Mouse (Mus musculus) hindbrain, embryonic 10.5 days (tissue): ENCODE results near the gene Clmp. TPM values are rescaled to one million over a fixed set of nuclear protein-coding genes. Genes with fewer than 3 reads are reported as not detected.
A peak's percentile ranks its signal among the peaks of the same experiment; 100 is the strongest.
"Not testable (repeated sequence)": the region's sequence is repeated elsewhere in the genome, so short reads cannot be mapped to it uniquely, and the experiment has no call there.

Experiments
- DNase-seq: peaks from one replicate; pipeline ENCODE4 v3.0.0-alpha.2; 2017; ENCODE audit warnings: low spot score
- H3K27ac ChIP-seq: fragments of 300-500 bp; sonication (generic); 2 replicates; pipeline ENCODE4 v1.5.1; 2016; ENCODE audit warnings: mild to moderate bottlenecking, moderate library complexity
- H3K27me3 ChIP-seq: fragments of 300-500 bp; sonication (generic); 2 replicates; pipeline ENCODE4 v1.6.1; 2016; ENCODE audit warnings: mild to moderate bottlenecking; ENCODE audit not compliant: poor library complexity, insufficient read depth, severe bottlenecking
- H3K36me3 ChIP-seq: fragments of 300-500 bp; sonication (generic); 2 replicates; pipeline ENCODE4 v1.6.1; 2016; ENCODE audit warnings: mild to moderate bottlenecking, moderate library complexity
- H3K4me1 ChIP-seq: fragments of 300-500 bp; sonication (generic); replicated peaks from 2 replicates; pipeline ENCODE4 v1.6.1; 2016; ENCODE audit warnings: mild to moderate bottlenecking
- H3K4me3 ChIP-seq: fragments of 300-500 bp; sonication (generic); 2 replicates; pipeline ENCODE4 v1.5.1; 2016; ENCODE audit warnings: mild to moderate bottlenecking, moderate library complexity
- H3K9me3 ChIP-seq: fragments of 300-500 bp; sonication (generic); 2 replicates; pipeline ENCODE4 v1.6.1; 2016; ENCODE audit warnings: mild to moderate bottlenecking, moderate library complexity
- WGBS: fragments of 180-500 bp; shearing (Covaris S2); methylation state at CpG from one replicate; pipeline ENCODE4 v1.1.7; 2016; 5-methylcytosine and 5-hydroxymethylcytosine counted together
- polyA plus RNA-seq: library from polyadenylated mRNA; unstranded; fragments of >200 nt; fragmentation: Nextera tagmentation; extraction: Ambion mirVana; gene quantifications from 2 replicates; pipeline ENCODE4 v1.2.1, GENCODE M21; 2016

The Clmp gene
- polyA plus RNA-seq, 1 experiment from 2014 or later: 37.0 TPM

GRCm38 (mm10) chr9:40802533-40802875, 116.7 kb downstream of the Clmp start:
- H3K36me3 ChIP-seq: peaks cover 57% of the 10 kb centered on the region
- not testable (repeated sequence) for H3K9me3 ChIP-seq, DNase-seq, H3K27me3 ChIP-seq, H3K27ac ChIP-seq
- 5% methylated on average over 8 of the region's 8 CpGs for WGBS
- peak overlapping the region; percentile 99 for H3K4me3 ChIP-seq
- H3K4me1 ChIP-seq: peaks cover 53% of the 10 kb centered on the region

DNA sequence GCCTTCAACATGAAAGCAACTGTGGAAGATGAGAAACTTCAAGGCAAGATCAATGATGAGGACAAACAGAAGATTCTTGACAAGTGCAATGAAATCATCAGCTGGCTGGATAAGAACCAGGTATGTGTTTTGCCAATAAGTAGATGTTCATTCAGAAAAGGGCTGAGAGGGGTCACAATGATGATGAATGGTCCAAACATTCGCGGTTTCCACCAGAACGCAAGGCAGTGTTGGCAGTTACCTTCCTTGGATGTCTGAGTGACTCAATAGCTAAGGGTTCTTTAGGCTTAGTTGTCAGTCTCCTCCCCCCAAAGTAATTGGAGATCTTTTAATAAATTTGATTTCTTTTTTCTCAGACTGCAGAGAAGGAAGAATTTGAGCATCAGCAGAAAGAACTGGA, 118.8 kb downstream of the Clmp start:
- Histone ChIP-seq H3K4me1 (peaks cover 59% of the 10 kb centered on the region), H3K36me3 (peaks cover 61% of the 10 kb centered on the region), H3K4me3 (peak overlapping the region; percentile 27; the same call in 1 of the 2 replicates)
- H3K27ac ChIP-seq, DNase-seq, H3K9me3 ChIP-seq, H3K27me3 ChIP-seq: not testable (repeated sequence)
- WGBS: 73% methylated on average over 3 of the region's 3 CpGs

DNA sequence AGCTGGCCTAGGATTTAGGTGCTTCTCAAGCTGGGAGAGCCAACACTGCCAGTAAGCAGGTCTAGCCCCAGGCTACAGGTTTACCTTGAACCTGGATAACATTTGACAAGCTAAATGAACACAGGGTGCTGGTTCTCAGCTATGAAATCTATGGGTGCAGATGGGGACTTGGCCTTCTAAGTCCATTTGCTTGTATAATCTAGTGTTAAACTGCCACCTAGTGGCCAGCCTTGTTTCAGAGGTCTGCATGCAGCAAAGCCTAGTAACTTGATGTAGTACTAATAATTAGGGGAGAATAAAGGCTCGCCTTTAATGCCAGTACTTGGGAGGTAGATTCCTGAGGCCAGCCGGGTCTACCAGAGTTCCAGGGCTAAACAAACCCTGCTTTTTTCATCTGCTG, 119.5 kb downstream of the Clmp start:
- DNase-seq: peak; percentile 68
- WGBS: 30% methylated on average over 2 of the region's 2 CpGs
- Histone ChIP-seq H3K4me1 (peaks cover 56% of the 10 kb centered on the region), H3K4me3 (peak overlapping the region; percentile 27), H3K27ac (no peak overlapping the region), H3K9me3 (no peaks in the 10 kb centered on the region), H3K27me3 (no peaks in the 10 kb centered on the region), H3K36me3 (peaks cover 61% of the 10 kb centered on the region)

DNA sequence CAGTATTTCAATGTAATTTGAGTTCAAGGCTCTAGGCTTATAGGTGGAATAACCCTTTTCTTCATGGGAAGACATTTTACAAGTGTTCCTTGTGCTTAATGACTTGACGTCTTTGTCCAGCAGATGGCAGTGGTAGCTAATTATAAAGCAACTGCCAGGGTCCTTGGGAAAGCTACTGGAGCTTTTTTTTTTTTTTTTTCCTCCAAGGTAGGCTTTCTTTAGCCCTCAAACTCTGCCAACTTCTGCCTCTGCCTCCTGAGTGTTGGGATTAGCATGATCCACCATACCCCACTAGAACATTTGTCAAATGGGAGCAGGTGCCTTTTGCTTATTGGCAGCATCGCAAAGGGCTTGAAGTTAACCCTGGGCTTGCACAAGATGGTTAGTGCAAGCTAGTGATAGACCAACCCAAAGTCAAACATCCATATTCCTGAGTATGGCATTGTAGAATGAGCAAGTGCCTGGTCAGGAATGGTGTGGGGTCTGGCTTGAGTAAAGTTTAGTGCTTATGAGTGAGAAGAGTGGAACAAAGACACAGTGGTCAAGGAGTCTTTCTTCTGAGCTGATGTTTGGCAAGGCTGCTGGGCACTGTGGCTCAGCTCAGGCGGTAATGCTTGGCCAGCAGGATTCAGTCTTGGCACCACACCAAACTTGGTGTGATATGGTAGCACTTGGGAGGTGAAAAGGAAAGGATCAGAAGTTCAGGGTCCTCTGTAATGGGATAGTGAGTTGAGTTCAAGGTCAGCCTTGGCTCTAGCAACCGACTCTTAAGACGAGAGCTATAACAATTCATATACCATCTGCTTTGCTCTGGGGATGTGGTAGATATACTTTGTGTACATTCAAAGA, 120.9 kb downstream of the Clmp start:
- Histone ChIP-seq H3K36me3 (peaks cover 58% of the 10 kb centered on the region), H3K27ac (no peak overlapping the region), H3K9me3 (no peaks in the 10 kb centered on the region), H3K4me1 (peaks cover 52% of the 10 kb centered on the region), H3K27me3 (no peaks in the 10 kb centered on the region), H3K4me3 (no peak overlapping the region)
- peak; percentile 40 for DNase-seq
- whole genome bisulfite sequencing: 34% methylated on average over 5 of the region's 5 CpGs

GRCm38 (mm10) chr9:40807289-40807920, 121.6 kb downstream of the Clmp start:
- H3K27me3 ChIP-seq: no peaks in the 10 kb centered on the region
- no peak overlapping the region for H3K4me3 ChIP-seq
- peak; percentile 10 for DNase-seq
- 32% methylated on average over 11 of the region's 11 CpGs for WGBS
- peak overlapping the region; percentile 71; the same call in 1 of the 2 replicates for H3K27ac ChIP-seq
- H3K36me3 ChIP-seq: peaks cover 50% of the 10 kb centered on the region
- peaks cover 52% of the 10 kb centered on the region for H3K4me1 ChIP-seq
- H3K9me3 ChIP-seq: no peaks in the 10 kb centered on the region

GRCm38 (mm10) chr9:40808061-40808906, 122.5 kb downstream of the Clmp start:
- DNase-seq: peak; percentile 40
- Histone ChIP-seq H3K9me3 (no peaks in the 10 kb centered on the region), H3K4me1 (peaks cover 52% of the 10 kb centered on the region), H3K27me3 (no peaks in the 10 kb centered on the region), H3K27ac (peak overlapping the region; percentile 71), H3K36me3 (peaks cover 48% of the 10 kb centered on the region), H3K4me3 (no peak overlapping the region)
- WGBS: 28% methylated on average over 16 of the region's 16 CpGs

DNA sequence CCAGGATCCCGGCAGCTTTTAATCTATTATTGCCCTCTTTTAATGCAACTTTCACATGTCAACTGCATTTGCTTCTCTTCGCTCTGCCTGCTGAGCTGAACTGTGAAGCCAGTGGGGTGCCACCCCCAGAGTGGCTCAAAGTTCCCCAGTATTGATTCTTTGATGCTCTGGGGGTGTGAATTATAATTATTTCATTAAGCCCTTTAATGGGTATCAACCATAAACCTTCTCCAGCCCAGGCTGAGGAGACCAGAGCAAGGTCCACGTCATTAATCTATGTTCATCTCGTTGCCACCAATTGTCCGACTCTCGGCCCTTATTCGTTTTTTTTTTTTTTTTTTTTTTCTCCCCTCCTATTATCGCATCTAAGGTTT, 123.1 kb downstream of the Clmp start:
- Histone ChIP-seq H3K27me3 (no peaks in the 10 kb centered on the region), H3K4me1 (peaks cover 46% of the 10 kb centered on the region), H3K36me3 (peaks cover 46% of the 10 kb centered on the region), H3K4me3 (no peak overlapping the region), H3K27ac (peak overlapping the region; percentile 71; the same call in 1 of the 2 replicates), H3K9me3 (no peaks in the 10 kb centered on the region)
- WGBS: 45% methylated on average over 8 of the region's 8 CpGs
- DNase-seq: no peak

DNA sequence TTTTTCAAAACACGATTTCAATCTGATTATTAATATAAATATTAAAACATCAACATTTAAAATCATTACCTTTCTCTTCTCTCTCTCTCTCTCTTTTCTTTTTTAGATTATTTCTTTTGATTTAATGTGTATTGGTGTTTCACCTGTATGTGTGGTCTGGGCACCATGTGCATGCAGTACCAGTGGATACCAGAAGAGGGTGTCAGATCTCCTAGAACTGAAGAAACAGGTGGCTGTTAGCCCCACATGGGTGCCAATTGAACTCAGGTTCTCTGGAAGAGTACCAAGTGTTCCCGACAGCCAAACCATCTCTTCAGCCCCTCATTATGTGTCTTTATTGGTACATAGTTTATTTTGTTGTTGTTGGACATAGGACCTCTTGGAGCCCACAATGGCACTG, 126.1 kb downstream of the Clmp start:
- H3K9me3 ChIP-seq: no peaks in the 10 kb centered on the region
- WGBS: 52% methylated on average over 2 of the region's 2 CpGs
- H3K36me3 ChIP-seq: peaks cover 16% of the 10 kb centered on the region
- no peak overlapping the region for H3K27ac ChIP-seq
- no peaks in the 10 kb centered on the region for H3K27me3 ChIP-seq
- DNase-seq: no peak
- H3K4me1 ChIP-seq: peaks cover 28% of the 10 kb centered on the region
- H3K4me3 ChIP-seq: no peak overlapping the region

- H3K27me3 ChIP-seq: no peaks in the 10 kb centered on the region
- WGBS: 86% methylated on average over 7 of the region's 7 CpGs
- H3K4me1 ChIP-seq: peaks cover 6% of the 10 kb centered on the region
- DNase-seq: no peak
- H3K9me3 ChIP-seq: no peaks in the 10 kb centered on the region
- no peak overlapping the region for H3K27ac ChIP-seq
- H3K4me3 ChIP-seq: no peak overlapping the region
- peaks cover 7% of the 10 kb centered on the region; the same call in 1 of the 2 replicates for H3K36me3 ChIP-seq
Measured at GRCm38 (mm10) chr9:40814060-40814459, 128.3 kb downstream of the Clmp start.

DNA sequence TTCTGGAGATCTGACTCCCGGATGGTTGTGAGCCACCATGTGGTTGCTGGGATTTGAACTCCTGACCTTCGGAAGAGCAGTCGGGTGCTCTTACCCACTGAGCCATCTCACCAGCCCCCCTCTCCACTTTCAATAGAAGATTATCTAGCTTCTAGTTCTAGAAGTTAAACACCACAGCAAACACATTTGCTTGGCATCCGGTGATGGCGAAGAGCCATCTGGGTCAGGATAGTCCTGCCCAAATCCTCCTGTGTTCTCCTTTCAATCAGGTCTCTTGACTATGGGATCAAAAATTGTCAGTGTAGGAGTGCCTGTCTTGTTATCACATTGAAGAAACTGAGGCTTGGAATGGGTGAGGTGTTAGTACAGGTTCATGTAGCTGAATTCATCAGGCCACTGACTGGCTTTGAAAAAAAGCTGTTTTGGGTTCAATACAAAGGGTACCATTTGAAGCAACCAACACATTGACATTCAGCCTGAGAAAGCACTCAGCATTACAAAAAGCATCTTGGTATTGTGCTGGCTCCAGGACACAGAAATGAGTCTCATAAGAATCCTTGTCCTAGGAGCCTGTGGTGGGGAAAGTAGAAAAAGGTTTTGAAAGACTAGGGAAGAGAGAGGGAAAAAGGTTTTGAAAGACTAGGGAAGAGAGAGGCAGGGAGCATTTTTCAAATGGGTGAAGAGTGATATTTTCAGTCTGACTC, 131.7 kb downstream of the Clmp start:
- Histone ChIP-seq H3K27me3 (peaks cover 5% of the 10 kb centered on the region; the same call in 1 of the 2 replicates), H3K4me1 (peaks cover 14% of the 10 kb centered on the region), H3K4me3 (no peak overlapping the region), H3K27ac (no peak overlapping the region), H3K36me3 (peaks cover 7% of the 10 kb centered on the region; the same call in 1 of the 2 replicates), H3K9me3 (no peaks in the 10 kb centered on the region)
- WGBS: 88% methylated on average over 5 of the region's 5 CpGs
- DNase-seq: no peak

GRCm38 (mm10) chr9:40825601-40826000, 139.8 kb downstream of the Clmp start:
- no peak for DNase-seq
- Histone ChIP-seq H3K27me3 (peaks cover 13% of the 10 kb centered on the region; the same call in 1 of the 2 replicates), H3K4me1 (peaks cover 17% of the 10 kb centered on the region), H3K27ac (no peak overlapping the region), H3K9me3 (no peaks in the 10 kb centered on the region), H3K4me3 (no peak overlapping the region), H3K36me3 (no peaks in the 10 kb centered on the region)
- WGBS: 52% methylated on average over 6 of the region's 6 CpGs

GRCm38 (mm10) chr9:40827366-40827765, 141.6 kb downstream of the Clmp start:
- WGBS: 87% methylated on average over 4 of the region's 4 CpGs
- H3K9me3 ChIP-seq: no peaks in the 10 kb centered on the region
- no peaks in the 10 kb centered on the region for H3K36me3 ChIP-seq
- H3K4me1 ChIP-seq: peaks cover 4% of the 10 kb centered on the region
- no peak overlapping the region for H3K4me3 ChIP-seq
- H3K27me3 ChIP-seq: peaks cover 13% of the 10 kb centered on the region; the same call in 1 of the 2 replicates
- no peak for DNase-seq
- H3K27ac ChIP-seq: no peak overlapping the region
